Mouse (Mus musculus): ENCODE measurements around the gene Ankrd13d.

Ankrd13d gene

GRCm38 (mm10) chr19:4227894-4228678 lies 54.9 kb downstream of the Ankrd13d start:
- peak in 1 of 2 experiments; percentile 74 for DNase-seq (ENCODE audit: low spot score in 2 of 2)

- DNase-seq (ENCODE audit: low spot score in 2 of 2): no peak
Measured at GRCm38 (mm10) chr19:4227446-4227845, 55.5 kb downstream of the Ankrd13d start.

GRCm38 (mm10) chr19:4226779-4227178 lies 56.2 kb downstream of the Ankrd13d start:
- DNase-seq (ENCODE audit: low spot score in 2 of 2): no peak

- no peak for DNase-seq (ENCODE audit: low spot score in 2 of 2)
Measured at GRCm38 (mm10) chr19:4222165-4222564, 60.8 kb downstream of the Ankrd13d start.

- DNase-seq (ENCODE audit: low spot score in 2 of 2): no peak
Measured at GRCm38 (mm10) chr19:4220957-4221743, 61.8 kb downstream of the Ankrd13d start.

- peak in 1 of 2 experiments; percentile 55 for DNase-seq (ENCODE audit: low spot score in 2 of 2)
Measured at GRCm38 (mm10) chr19:4220416-4220815, 62.5 kb downstream of the Ankrd13d start.
